In the genomic region with DNA sequence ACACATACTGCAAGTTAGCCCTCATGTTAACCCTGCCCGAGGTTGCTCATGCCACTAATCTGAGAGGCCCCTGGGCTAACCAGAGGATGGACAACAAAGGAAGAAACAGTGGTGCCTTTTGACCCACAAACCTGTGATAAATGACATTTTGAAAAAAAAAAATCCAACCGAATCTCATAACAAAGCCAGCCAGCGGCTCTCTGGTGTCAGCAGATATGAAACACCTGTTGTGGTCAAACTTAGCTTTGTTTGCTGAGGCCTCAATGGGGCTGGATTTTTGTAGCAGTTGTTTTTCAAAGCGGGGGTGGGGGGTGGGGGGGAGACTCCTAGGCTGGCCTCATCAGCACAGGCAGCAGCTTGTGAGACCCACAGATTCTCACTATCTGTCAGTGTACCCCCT, we compare ENCODE assay signal across 20 mouse cellular contexts.
DNase-seq lines count a peak whose midpoint lies in the region; ATAC-seq and TF ChIP-seq lines count a peak whose summit lies in the region.
"Had no signal": no experiment of that assay in that cellular context is flagged by ENCODE, and none has a peak within 500 bp of the region (broad histone marks: within the 10 kb centered on the region; RNA-seq: fewer than 3 reads in every experiment).

No protein-coding gene starts in this region.

- no peak overlapping the region for H3K4me2 ChIP-seq in lung, embryonic 14.5 days
- no peak overlapping the region for H3K4me2 ChIP-seq in forebrain, embryonic 16.5 days (ENCODE audit: low read length)
- H3K4me2 ChIP-seq: embryonic facial prominence, embryonic 13.5 days; forebrain, embryonic 13.5 days; hindbrain, embryonic 15.5 days; midbrain, embryonic 12.5 days had no signal

- WGBS in lung, embryonic 14.5 days = 13% methylated on average over 4 of the region's 4 CpGs
- WGBS in lung, adult 2 months = 48% methylated on average over 4 of the region's 4 CpGs
- 53% methylated on average over 4 of the region's 4 CpGs for WGBS in limb, embryonic 10.5 days
- 63% methylated on average over 4 of the region's 4 CpGs for WGBS in forebrain, embryonic 16.5 days

- no peaks in the 10 kb centered on the region for H3K36me3 ChIP-seq in lung, embryonic 14.5 days (ENCODE audit: insufficient read depth)
- H3K36me3 ChIP-seq in limb, embryonic 10.5 days = no peaks in the 10 kb centered on the region
- no peaks in the 10 kb centered on the region for H3K36me3 ChIP-seq in forebrain, embryonic 16.5 days (ENCODE audit: control insufficient read depth, insufficient read depth)
- H3K36me3 ChIP-seq: embryonic facial prominence, embryonic 13.5 days; heart, embryonic 10.5 days; hindbrain, embryonic 15.5 days; midbrain, embryonic 12.5 days had no signal

- no peak for TF ChIP-seq CTCF in lung, embryonic 14.5 days (IDR thresholded peaks at IDR 0.05; ENCODE audit: low read depth)
- TF ChIP-seq CTCF in lung, adult 2 months (IDR thresholded peaks at IDR 0.05; ENCODE audit: insufficient read depth, low read length) = no peak

- peak; percentile 90 for DNase-seq in lung, embryonic 14.5 days
- DNase-seq in lung, adult 2 months = no peak
- DNase-seq in limb, embryonic 10.5 days (ENCODE audit: low spot score) = no peak
- peak; percentile 38 for DNase-seq in lung, postnatal 25 days (ENCODE audit: low spot score)
- no peak for DNase-seq in cerebellum, postnatal 10 days
- DNase-seq in layer of hippocampus, adult 18-20 months (ENCODE audit: low spot score in 2 of 2) = no peak
- DNase-seq: cerebellum, adult 11 months; cerebellum, adult 9-11 months; kidney, adult 9 months; left cerebral cortex, postnatal 4 days; right cerebral cortex, postnatal 25 days; spleen, adult 18-20 months; thymus, postnatal 4 days had no signal

- no peak overlapping the region for H3K4me3 ChIP-seq in lung, embryonic 14.5 days (ENCODE audit: low read depth, low read length)
- no peak overlapping the region for H3K4me3 ChIP-seq in lung, adult 2 months (replicated peaks; ENCODE audit: extremely low read depth, low read depth, low read length)
- no peak overlapping the region for H3K4me3 ChIP-seq in limb, embryonic 10.5 days
- H3K4me3 ChIP-seq in forebrain, embryonic 16.5 days (replicated peaks; ENCODE audit: low read length) = no peak overlapping the region
- H3K4me3 ChIP-seq: embryonic facial prominence, embryonic 13.5 days; forebrain, embryonic 13.5 days; heart, embryonic 10.5 days; hindbrain, embryonic 15.5 days; left cerebral cortex, adult 2 months; midbrain, embryonic 12.5 days had no signal

- H3K27me3 ChIP-seq in lung, embryonic 14.5 days (ENCODE audit: insufficient read depth, low read length) = no peaks in the 10 kb centered on the region
- H3K27me3 ChIP-seq in limb, embryonic 10.5 days (ENCODE audit: low read depth, poor library complexity, severe bottlenecking) = 0 out of 2 replicates have a peak, but pooled peaks cover 3% of the 10 kb centered on the region
- H3K27me3 ChIP-seq in forebrain, embryonic 16.5 days (replicated peaks; ENCODE audit: control insufficient read depth, insufficient read depth, low read length) = no peaks in the 10 kb centered on the region
- H3K27me3 ChIP-seq: forebrain, embryonic 13.5 days; hindbrain, embryonic 15.5 days had no signal

- TF ChIP-seq POLR2A in lung, adult 2 months (IDR thresholded peaks at IDR 0.05; ENCODE audit: borderline replicate concordance, extremely low read depth, low read depth, low read length) = no peak

- ATAC-seq in lung, embryonic 14.5 days (ENCODE audit: insufficient read depth) = peak; percentile 32; the same call in 1 of the 2 replicates
- ATAC-seq in forebrain, embryonic 16.5 days = no peak
- ATAC-seq: forebrain, embryonic 13.5 days had no signal

- H3K27ac ChIP-seq in lung, embryonic 14.5 days (ENCODE audit: low read depth) = no peak overlapping the region
- H3K27ac ChIP-seq in limb, embryonic 10.5 days = peak overlapping the region; percentile 48; the same call in 1 of the 2 replicates
- H3K27ac ChIP-seq in forebrain, embryonic 16.5 days (ENCODE audit: low read length) = no peak overlapping the region
- H3K27ac ChIP-seq: embryonic facial prominence, embryonic 13.5 days; forebrain, embryonic 13.5 days; heart, embryonic 10.5 days; hindbrain, embryonic 15.5 days; left cerebral cortex, adult 2 months; midbrain, embryonic 12.5 days had no signal

- H3K9me3 ChIP-seq in lung, embryonic 14.5 days (ENCODE audit: low read depth, low read length) = no peaks in the 10 kb centered on the region
- no peaks in the 10 kb centered on the region for H3K9me3 ChIP-seq in limb, embryonic 10.5 days (replicated peaks)
- H3K9me3 ChIP-seq in forebrain, embryonic 16.5 days (ENCODE audit: control insufficient read depth, low read length) = no peaks in the 10 kb centered on the region
- H3K9me3 ChIP-seq: embryonic facial prominence, embryonic 13.5 days; forebrain, embryonic 13.5 days; heart, embryonic 10.5 days; hindbrain, embryonic 15.5 days; midbrain, embryonic 12.5 days had no signal

- H3K9ac ChIP-seq in lung, embryonic 14.5 days = no peak overlapping the region
- H3K9ac ChIP-seq in forebrain, embryonic 16.5 days (replicated peaks; ENCODE audit: low read depth, low read length) = no peak overlapping the region
- H3K9ac ChIP-seq: embryonic facial prominence, embryonic 13.5 days; forebrain, embryonic 13.5 days; hindbrain, embryonic 15.5 days; midbrain, embryonic 12.5 days had no signal

- peaks cover 27% of the 10 kb centered on the region for H3K4me1 ChIP-seq in lung, embryonic 14.5 days (ENCODE audit: insufficient read depth)
- H3K4me1 ChIP-seq in lung, adult 2 months (ENCODE audit: control insufficient read depth, insufficient read depth, low read length) = peaks cover 10% of the 10 kb centered on the region
- peaks cover 44% of the 10 kb centered on the region for H3K4me1 ChIP-seq in limb, embryonic 10.5 days
- peaks cover 3% of the 10 kb centered on the region; the same call in 1 of the 2 replicates for H3K4me1 ChIP-seq in forebrain, embryonic 16.5 days (replicated peaks; ENCODE audit: control insufficient read depth, insufficient read depth, low read length)

Comparison
In these comparisons a context has a peak if more than half of its experiments do, and no peak if none do; other contexts are left out.
1. DNase-seq: peak in lung, embryonic 14.5 days (single experiment) and lung, postnatal 25 days (single experiment); none in lung, adult 2 months (single experiment), limb, embryonic 10.5 days (single experiment), cerebellum, postnatal 10 days (0 of 2) and layer of hippocampus, adult 18-20 months (0 of 2).